ENCODE assay signal across 12 mouse cellular contexts in genomic region chr17:43072142-43072786, GRCm38 (mm10). TPM values are rescaled to one million over a fixed set of nuclear protein-coding genes. Genes with fewer than 3 reads are reported as not detected.
DNase-seq lines count a peak whose midpoint lies in the region; ATAC-seq lines count a peak whose summit lies in the region.
"Had no signal": no experiment of that assay in that cellular context is flagged by ENCODE, and none has a peak within 500 bp of the region (broad histone marks: within the 10 kb centered on the region; RNA-seq: fewer than 3 reads in every experiment).

No protein-coding gene starts in this region.

- H3K4me1 ChIP-seq in kidney, embryonic 15.5 days: peaks cover 42% of the 10 kb centered on the region
- peaks cover 3% of the 10 kb centered on the region for H3K4me1 ChIP-seq in midbrain, embryonic 14.5 days (ENCODE audit: control insufficient read depth, insufficient read depth, low read length)

- no peak for DNase-seq in kidney, adult 11 months
- DNase-seq in ZHBTc4 (ENCODE audit: low read depth, low spot score): peak; percentile 27
- DNase-seq in lung, postnatal 10 days: peak; percentile 33
- no peak for DNase-seq in midbrain, embryonic 14.5 days
- DNase-seq in thymus, postnatal 25 days: no peak
- DNase-seq: adrenal gland, adult 8-10 months; embryo, embryonic 11 days had no signal

- WGBS in kidney, embryonic 15.5 days: 62% methylated on average over 11 of the region's 11 CpGs
- WGBS in midbrain, embryonic 14.5 days: 87% methylated on average over 11 of the region's 11 CpGs

- no peak for ATAC-seq in kidney, embryonic 15.5 days (replicated peaks; ENCODE audit: low FRiP score)
- ATAC-seq in erythroblast, adult 5-6 weeks (replicated peaks; ENCODE audit: low FRiP score, poor library complexity, severe bottlenecking): peak; percentile 72
- ATAC-seq in midbrain, embryonic 14.5 days (ENCODE audit: low FRiP score, low TSS enrichment): no peak
- ATAC-seq: hindbrain, embryonic 16.5 days had no signal

- H3K4me3 ChIP-seq in kidney, embryonic 15.5 days (replicated peaks): no peak overlapping the region
- H3K4me3 ChIP-seq in midbrain, embryonic 14.5 days (replicated peaks; ENCODE audit: low read depth, low read length): no peak overlapping the region
- H3K4me3 ChIP-seq: forebrain, embryonic 10.5 days; midbrain, embryonic 12.5 days had no signal

- H3K9me3 ChIP-seq in kidney, embryonic 15.5 days (replicated peaks): no peaks in the 10 kb centered on the region
- H3K9me3 ChIP-seq in midbrain, embryonic 14.5 days (ENCODE audit: control insufficient read depth, low read length): no peaks in the 10 kb centered on the region
- H3K9me3 ChIP-seq: forebrain, embryonic 10.5 days; midbrain, embryonic 12.5 days had no signal

- peak overlapping the region; percentile 61 for H3K27ac ChIP-seq in kidney, embryonic 15.5 days
- no peak overlapping the region for H3K27ac ChIP-seq in midbrain, embryonic 14.5 days (replicated peaks; ENCODE audit: low read depth, low read length)
- H3K27ac ChIP-seq: forebrain, embryonic 10.5 days; midbrain, embryonic 12.5 days had no signal

- no peak overlapping the region for H3K4me2 ChIP-seq in kidney, embryonic 15.5 days
- no peak overlapping the region for H3K4me2 ChIP-seq in midbrain, embryonic 14.5 days (ENCODE audit: low read length)
- H3K4me2 ChIP-seq: midbrain, embryonic 12.5 days had no signal

- H3K36me3 ChIP-seq in kidney, embryonic 15.5 days: peaks cover 21% of the 10 kb centered on the region
- peaks cover 3% of the 10 kb centered on the region; the same call in 1 of the 2 replicates for H3K36me3 ChIP-seq in midbrain, embryonic 14.5 days (ENCODE audit: control insufficient read depth, insufficient read depth, low read length)

- H3K27me3 ChIP-seq in kidney, embryonic 15.5 days: no peaks in the 10 kb centered on the region
- H3K27me3 ChIP-seq in midbrain, embryonic 14.5 days (ENCODE audit: control insufficient read depth, insufficient read depth, low read length): no peaks in the 10 kb centered on the region
- H3K27me3 ChIP-seq: midbrain, embryonic 12.5 days had no signal

- no peak overlapping the region for H3K9ac ChIP-seq in kidney, embryonic 15.5 days
- no peak overlapping the region for H3K9ac ChIP-seq in midbrain, embryonic 14.5 days (replicated peaks; ENCODE audit: low read length)
- H3K9ac ChIP-seq: midbrain, embryonic 12.5 days had no signal

RNA-seq across cellular contexts. Expression of gene Tnfrsf21, which starts 55.9 kb away (rescaled TPM):
- polyA plus RNA-seq in kidney, embryonic 15.5 days (2015; fragmentation: Nextera tagmentation; extraction: Ambion mirVana): 51.9 and 53.8 TPM in 2 replicates
- total RNA-seq in erythroblast, adult 5-6 weeks (2015; ENCODE audit: low replicate concordance): 21.1 and 27.8 TPM in 2 replicates
- 17.6 and 24.6 TPM in 2 replicates for total RNA-seq in erythroblast, adult 5-6 weeks (2017; ENCODE audit: low replicate concordance)
- 52.2 and 63.2 TPM in 2 replicates for polyA plus RNA-seq in midbrain, embryonic 14.5 days (2014; fragmentation: Nextera tagmentation; extraction: Ambion mirVana)

Comparison
In these comparisons a context has a peak if more than half of its experiments do, and no peak if none do; other contexts are left out.
1. DNase-seq: peak in ZHBTc4 (single experiment) and lung, postnatal 10 days (single experiment); none in kidney, adult 11 months (single experiment), midbrain, embryonic 14.5 days (single experiment) and thymus, postnatal 25 days (single experiment).